Mouse (Mus musculus): ENCODE results near the gene Spaca3.

- TF ChIP-seq CTCF (IDR thresholded peaks at IDR 0.05; ENCODE audit: insufficient read depth, low read depth, low read length) (no peak), POLR2A (IDR thresholded peaks at IDR 0.05; ENCODE audit: insufficient read depth, low read depth, low read length) (no peak)
Observed at GRCm38 (mm10) chr11:80846115-80846514, 12.1 kb upstream of the Spaca3 start.

Measured in olfactory bulb, adult 2 months (tissue).